Mouse (Mus musculus): ENCODE results near the gene Ftl1.

DNA sequence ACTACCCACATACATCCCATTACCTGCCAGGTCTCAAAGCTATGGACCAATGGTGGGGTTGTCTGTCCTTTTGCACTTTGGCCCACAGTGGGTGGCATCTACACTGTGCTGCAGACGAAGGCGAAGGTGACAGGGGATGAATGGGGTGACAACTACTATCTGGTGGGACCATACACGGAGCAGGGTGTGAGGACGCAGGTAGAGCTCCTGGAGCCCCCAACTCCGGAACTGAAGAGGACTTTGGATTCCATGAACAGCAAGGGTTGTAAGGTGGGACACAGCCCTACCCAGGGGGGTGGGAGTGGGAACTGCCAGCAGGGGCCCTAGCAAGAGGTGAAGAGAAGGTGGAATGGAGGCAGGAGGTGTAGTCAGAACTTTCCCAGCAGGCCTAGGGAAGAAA, 23.2 kb downstream of the Ftl1 start:
- no peak for TF ChIP-seq CTCF (conservative IDR thresholded peaks at IDR 0.05; ENCODE audit: low read length)
- TF ChIP-seq NANOG (IDR thresholded peaks at IDR 0.05; ENCODE audit: borderline replicate concordance, low read length): no peak
- no peak for TF ChIP-seq POU5F1 (IDR thresholded peaks at IDR 0.05; ENCODE audit: borderline replicate concordance, low read length)

All from E14TG2a.4 (cell line).